Mouse (Mus musculus): ENCODE measurements around the gene Me1. TPM values are rescaled to one million over a fixed set of nuclear protein-coding genes. Genes with fewer than 3 reads are reported as not detected.
A peak's percentile ranks its signal among the peaks of the same experiment; 100 is the strongest.

Me1 gene
- polyA plus RNA-seq, 1 experiment, result 0.03 TPM

DNA sequence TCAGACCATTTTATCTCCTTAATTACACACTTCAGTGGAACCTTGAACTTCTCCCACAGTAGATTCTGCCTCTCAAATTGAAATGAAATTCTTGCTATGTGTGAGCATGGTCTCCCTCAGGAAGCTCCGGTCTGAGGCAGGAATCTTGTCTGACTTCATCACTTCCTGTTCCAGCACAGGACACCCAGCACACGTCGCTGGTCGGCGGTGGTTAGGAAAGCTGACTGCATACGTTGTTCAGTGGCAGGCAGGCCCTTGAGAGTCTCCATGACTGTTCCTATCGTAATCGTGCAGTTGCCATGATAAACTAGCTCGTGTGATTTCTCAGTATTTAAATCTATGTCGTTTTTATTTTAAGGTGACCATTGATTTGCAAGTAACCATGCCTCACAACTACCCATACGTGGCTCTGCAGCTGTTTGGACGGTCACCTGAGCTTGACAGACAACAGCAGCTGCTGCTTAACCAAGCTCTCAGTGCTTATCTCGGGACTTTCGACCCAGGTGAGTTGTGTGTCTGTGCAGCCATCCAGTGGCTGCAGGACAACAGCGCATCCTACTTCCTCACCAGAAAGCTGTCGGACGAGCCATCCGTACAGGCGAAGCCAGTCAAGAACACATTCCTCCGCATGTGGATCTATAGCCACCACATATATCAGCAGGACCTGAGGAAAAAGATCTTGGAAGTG lies 122.0 kb downstream of the Me1 start:
- Histone ChIP-seq H3K36me3 (ENCODE audit: control insufficient read depth) (peaks cover 8% of the 10 kb centered on the region), H3K4me1 (ENCODE audit: control insufficient read depth) (peaks cover 22% of the 10 kb centered on the region), H3K27me3 (ENCODE audit: control insufficient read depth) (no peaks in the 10 kb centered on the region), H3K9me3 (ENCODE audit: control insufficient read depth, low read length) (no peaks in the 10 kb centered on the region), H3K4me3 (replicated peaks) (no peak overlapping the region)
- TF ChIP-seq GATA1 (IDR thresholded peaks at IDR 0.05; ENCODE audit: low read length), result no peak
- no peak for TF ChIP-seq TAL1 (IDR thresholded peaks at IDR 0.05; ENCODE audit: low read length)

DNA sequence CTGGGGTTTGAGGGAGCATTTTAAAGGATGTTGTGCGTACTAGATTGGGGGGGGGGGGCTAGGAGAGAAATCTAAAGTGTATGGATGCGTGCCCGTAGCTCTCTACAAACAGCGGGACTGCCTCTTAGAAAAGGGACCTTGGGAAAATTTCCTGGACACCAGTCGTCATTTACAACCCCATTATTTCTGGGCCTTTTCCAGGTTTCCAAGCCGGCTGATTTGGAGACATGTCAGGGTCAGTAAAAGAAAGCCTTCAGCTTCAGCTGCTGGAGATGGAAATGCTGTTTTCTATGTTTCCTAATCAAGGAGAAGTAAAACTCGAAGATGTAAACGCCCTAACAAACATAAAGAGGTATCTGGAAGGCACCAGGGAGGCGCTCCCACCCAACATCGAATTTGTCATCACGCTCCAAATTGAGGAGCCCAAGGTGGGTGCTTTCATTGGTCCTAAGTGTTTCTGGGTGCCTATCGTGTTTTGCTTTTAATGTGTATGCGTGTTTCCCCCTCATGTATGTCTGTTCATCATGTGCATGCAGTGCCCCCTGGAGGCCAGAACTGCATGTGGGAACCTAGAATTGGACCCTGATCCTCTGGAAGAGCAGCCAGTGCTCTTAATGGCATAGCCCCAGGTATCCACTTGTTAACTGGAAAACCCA lies 123.0 kb downstream of the Me1 start:
- Histone ChIP-seq H3K36me3 (ENCODE audit: control insufficient read depth) (peaks cover 8% of the 10 kb centered on the region), H3K27me3 (ENCODE audit: control insufficient read depth) (no peaks in the 10 kb centered on the region), H3K4me1 (ENCODE audit: control insufficient read depth) (peaks cover 22% of the 10 kb centered on the region), H3K4me3 (replicated peaks) (peak overlapping the region; percentile 87), H3K9me3 (ENCODE audit: control insufficient read depth, low read length) (no peaks in the 10 kb centered on the region)
- TF ChIP-seq TAL1 (IDR thresholded peaks at IDR 0.05; ENCODE audit: low read length), result no peak
- no peak for TF ChIP-seq GATA1 (IDR thresholded peaks at IDR 0.05; ENCODE audit: low read length)

DNA sequence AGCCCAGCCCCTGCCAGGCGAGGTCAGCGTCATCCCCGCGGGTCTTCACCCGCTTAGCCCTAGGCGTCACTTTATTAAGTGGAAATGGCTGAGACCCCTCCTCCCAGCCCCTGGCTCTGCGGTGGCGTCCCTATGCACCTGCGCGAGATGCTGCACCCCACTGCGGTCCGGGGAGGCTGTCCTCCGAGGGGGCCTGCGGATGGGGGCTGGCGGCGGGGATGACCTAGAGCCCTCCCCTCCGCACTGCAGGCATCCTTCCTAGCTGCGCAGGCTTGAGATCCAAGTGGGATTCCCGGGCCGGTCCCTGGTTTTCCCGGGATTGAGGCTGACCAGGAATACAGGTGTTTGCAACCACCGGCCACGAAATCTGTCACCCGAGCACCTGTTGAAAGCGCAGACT lies 123.6 kb downstream of the Me1 start:
- Histone ChIP-seq H3K4me3 (replicated peaks) (peak overlapping the region; percentile 87), H3K9me3 (ENCODE audit: control insufficient read depth, low read length) (no peaks in the 10 kb centered on the region), H3K36me3 (ENCODE audit: control insufficient read depth) (peaks cover 8% of the 10 kb centered on the region), H3K4me1 (ENCODE audit: control insufficient read depth) (peaks cover 22% of the 10 kb centered on the region), H3K27me3 (ENCODE audit: control insufficient read depth) (no peaks in the 10 kb centered on the region)
- TF ChIP-seq GATA1 (IDR thresholded peaks at IDR 0.05; ENCODE audit: low read length) (no peak), TAL1 (IDR thresholded peaks at IDR 0.05; ENCODE audit: low read length) (no peak)

DNA sequence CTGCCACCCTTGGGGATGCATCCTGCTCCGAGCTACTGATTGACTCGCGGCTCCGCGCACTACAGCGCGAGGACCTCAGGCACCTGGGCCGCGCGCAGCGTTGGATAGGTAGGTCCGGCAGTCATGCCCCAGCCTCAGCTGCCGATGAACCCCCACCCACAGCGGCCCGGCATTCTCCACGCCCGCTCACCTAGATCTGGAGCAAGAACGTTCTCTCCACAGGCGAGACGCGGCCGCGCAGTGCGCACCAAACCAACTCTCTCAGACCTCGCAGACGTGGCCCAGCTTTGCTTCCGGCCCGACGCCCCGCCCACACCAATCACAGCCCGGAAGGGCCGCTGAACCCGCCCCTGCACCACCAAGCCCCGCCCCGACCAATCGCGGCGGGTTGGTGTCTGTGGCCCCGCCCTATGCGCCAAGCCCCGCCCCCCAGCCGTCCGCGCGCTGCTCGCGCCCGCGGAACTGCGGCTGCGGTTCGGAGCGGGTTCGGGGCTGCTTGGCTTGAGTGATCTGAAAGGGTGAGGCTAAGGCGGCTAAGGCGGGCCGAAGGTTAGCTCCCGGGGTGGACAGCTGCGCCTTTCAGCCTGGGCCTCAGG lies 124.1 kb downstream of the Me1 start, which contains the start of the genes Pgm3 and Rwdd2a:
Gene Pgm3, minus strand, starts transcription at position 303 of the 596 bp plus-strand sequence.
Gene Rwdd2a, plus strand, starts transcription at position 452 of the 596 bp plus-strand sequence.
- Histone ChIP-seq H3K4me3 (replicated peaks) (peak within 1 kb of the TSS; percentile 87), H3K9me3 (ENCODE audit: control insufficient read depth, low read length) (no peaks in the 10 kb centered on the region), H3K36me3 (ENCODE audit: control insufficient read depth) (peaks cover 8% of the 10 kb centered on the region), H3K27me3 (ENCODE audit: control insufficient read depth) (no peaks in the 10 kb centered on the region), H3K4me1 (ENCODE audit: control insufficient read depth) (peaks cover 22% of the 10 kb centered on the region)
- TF ChIP-seq TAL1 (IDR thresholded peaks at IDR 0.05; ENCODE audit: low read length), result no peak

DNA sequence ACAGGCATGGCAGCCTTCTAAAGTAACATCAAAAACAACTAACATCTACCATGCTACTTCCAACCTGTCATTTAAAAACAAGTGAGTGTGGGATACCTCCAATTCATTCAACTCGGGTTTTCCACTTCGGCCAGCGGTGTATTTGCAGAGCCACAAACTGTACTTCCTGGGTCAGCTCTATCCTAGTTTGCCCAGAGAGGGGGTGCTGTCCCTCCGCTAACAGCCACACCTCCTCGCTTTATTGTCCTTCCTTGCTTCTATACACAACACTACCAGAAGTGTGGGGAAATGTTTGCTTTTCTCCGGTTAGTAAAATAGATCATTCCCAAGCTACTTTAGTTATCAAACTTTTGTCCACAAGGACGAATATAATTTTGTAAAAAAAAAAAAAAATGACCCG lies 124.8 kb downstream of the Me1 start:
- H3K36me3 ChIP-seq (ENCODE audit: control insufficient read depth), result peaks cover 8% of the 10 kb centered on the region
- H3K9me3 ChIP-seq (ENCODE audit: control insufficient read depth, low read length), result no peaks in the 10 kb centered on the region
- peak overlapping the region; percentile 87 for H3K4me3 ChIP-seq (replicated peaks)
- H3K27me3 ChIP-seq (ENCODE audit: control insufficient read depth), result no peaks in the 10 kb centered on the region
- no peak for TF ChIP-seq TAL1 (IDR thresholded peaks at IDR 0.05; ENCODE audit: low read length)
- no peak for TF ChIP-seq GATA1 (IDR thresholded peaks at IDR 0.05; ENCODE audit: low read length)
- peaks cover 22% of the 10 kb centered on the region for H3K4me1 ChIP-seq (ENCODE audit: control insufficient read depth)

DNA sequence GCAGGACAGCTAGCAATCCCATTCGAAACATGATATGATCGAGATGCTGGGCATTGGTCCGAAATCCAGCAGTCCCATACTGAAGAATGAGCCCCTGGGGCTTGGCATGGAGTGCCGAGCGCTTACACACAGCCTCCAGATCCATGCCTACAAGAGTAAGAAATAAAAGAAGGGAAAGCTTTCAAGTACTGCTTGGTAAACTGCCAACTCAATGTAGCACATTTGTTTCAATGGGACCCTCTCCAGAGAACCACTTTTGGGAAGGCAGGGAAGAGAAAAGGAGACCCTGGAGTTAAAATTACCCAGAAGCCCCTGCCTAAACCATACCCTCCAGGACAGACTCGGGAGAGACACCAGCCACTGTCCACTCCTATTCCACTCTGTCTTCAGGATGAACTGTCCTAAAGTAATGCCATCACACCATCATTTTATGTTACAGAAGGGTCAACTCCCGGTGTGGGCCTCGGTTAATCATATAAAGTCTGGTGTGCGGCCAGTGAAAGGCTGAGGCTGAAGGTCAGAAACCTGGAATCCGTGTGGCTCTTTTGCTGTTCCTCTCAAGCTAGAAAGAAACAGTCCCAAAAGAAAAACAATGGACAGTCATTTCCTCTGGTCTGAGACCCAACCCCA lies 125.4 kb downstream of the Me1 start:
- H3K4me3 ChIP-seq (replicated peaks), result peak overlapping the region; percentile 87
- H3K36me3 ChIP-seq (ENCODE audit: control insufficient read depth), result peaks cover 8% of the 10 kb centered on the region
- no peaks in the 10 kb centered on the region for H3K27me3 ChIP-seq (ENCODE audit: control insufficient read depth)
- TF ChIP-seq GATA1 (IDR thresholded peaks at IDR 0.05; ENCODE audit: low read length), result no peak
- no peak for TF ChIP-seq TAL1 (IDR thresholded peaks at IDR 0.05; ENCODE audit: low read length)
- no peaks in the 10 kb centered on the region for H3K9me3 ChIP-seq (ENCODE audit: control insufficient read depth, low read length)
- H3K4me1 ChIP-seq (ENCODE audit: control insufficient read depth), result peaks cover 22% of the 10 kb centered on the region

DNA sequence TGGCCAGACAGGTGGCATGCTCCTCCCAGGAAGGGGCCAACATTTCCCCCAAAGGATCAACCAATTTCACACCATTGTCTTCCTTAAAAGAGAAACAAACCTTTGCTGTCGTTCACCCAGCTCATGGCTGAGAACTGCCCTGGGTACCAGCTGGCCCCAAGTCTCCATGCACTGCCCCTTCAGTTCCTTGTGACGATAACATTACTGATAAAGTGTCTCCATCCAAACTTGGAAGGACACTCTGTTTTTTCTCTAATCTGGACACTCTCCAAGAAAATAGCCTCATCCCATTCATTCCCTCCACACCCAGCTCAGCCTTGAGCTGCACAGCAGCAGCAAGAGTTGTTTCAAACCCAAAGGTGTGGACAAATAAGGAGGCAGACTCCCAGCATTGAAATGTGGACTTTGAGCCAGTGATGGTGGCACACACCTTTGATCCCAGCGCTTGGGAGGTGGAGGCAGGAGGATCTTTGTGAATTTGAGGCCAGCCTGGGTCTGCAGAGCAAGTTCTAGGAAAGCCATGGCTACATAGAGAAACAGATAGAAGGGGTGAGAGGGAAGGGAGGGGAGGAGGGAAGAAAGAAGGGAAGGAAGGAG lies 126.3 kb downstream of the Me1 start:
- Histone ChIP-seq H3K27me3 (ENCODE audit: control insufficient read depth) (no peaks in the 10 kb centered on the region), H3K4me1 (ENCODE audit: control insufficient read depth) (peaks cover 22% of the 10 kb centered on the region), H3K36me3 (ENCODE audit: control insufficient read depth) (peaks cover 10% of the 10 kb centered on the region), H3K4me3 (replicated peaks) (no peak overlapping the region), H3K9me3 (ENCODE audit: control insufficient read depth, low read length) (no peaks in the 10 kb centered on the region)
- TF ChIP-seq TAL1 (IDR thresholded peaks at IDR 0.05; ENCODE audit: low read length) (no peak), GATA1 (IDR thresholded peaks at IDR 0.05; ENCODE audit: low read length) (no peak)

DNA sequence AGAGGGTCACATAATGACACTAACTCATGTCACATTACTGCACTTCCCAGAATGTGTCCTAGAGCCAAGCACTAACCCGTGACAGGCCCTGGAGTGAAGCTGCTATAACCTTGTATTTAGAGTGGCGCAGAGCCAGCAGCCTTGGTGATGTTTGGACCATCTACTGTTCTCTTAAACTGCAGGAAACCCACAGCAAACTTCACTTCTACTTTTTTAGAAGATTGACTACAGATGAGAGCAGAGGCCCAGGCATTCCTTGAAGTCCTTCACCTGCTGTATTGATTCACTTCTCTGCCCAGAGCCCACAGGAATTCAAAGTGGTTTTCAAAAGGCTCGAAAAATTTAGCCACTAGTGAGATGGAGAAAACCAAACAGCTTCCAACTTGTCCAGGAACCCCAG lies 135.2 kb downstream of the Me1 start:
- Histone ChIP-seq H3K36me3 (ENCODE audit: control insufficient read depth) (peaks cover 36% of the 10 kb centered on the region), H3K4me1 (ENCODE audit: control insufficient read depth) (no peaks in the 10 kb centered on the region), H3K4me3 (replicated peaks) (no peak overlapping the region), H3K9me3 (ENCODE audit: control insufficient read depth, low read length) (no peaks in the 10 kb centered on the region), H3K27me3 (ENCODE audit: control insufficient read depth) (no peaks in the 10 kb centered on the region)
- TF ChIP-seq GATA1 (IDR thresholded peaks at IDR 0.05; ENCODE audit: low read length), result no peak
- no peak for TF ChIP-seq TAL1 (IDR thresholded peaks at IDR 0.05; ENCODE audit: low read length)
